Mouse (Mus musculus) heart, adult 11 months (tissue): Measurements from ENCODE around the gene Parp4.

Experiments
- DNase-seq: peaks from one replicate; pipeline ENCODE4 v3.0.0; 2022

Gene Parp4

GRCm38 (mm10) chr14:56617470-56617869 lies 42.1 kb downstream of the Parp4 start:
- DNase-seq = no peak

DNA sequence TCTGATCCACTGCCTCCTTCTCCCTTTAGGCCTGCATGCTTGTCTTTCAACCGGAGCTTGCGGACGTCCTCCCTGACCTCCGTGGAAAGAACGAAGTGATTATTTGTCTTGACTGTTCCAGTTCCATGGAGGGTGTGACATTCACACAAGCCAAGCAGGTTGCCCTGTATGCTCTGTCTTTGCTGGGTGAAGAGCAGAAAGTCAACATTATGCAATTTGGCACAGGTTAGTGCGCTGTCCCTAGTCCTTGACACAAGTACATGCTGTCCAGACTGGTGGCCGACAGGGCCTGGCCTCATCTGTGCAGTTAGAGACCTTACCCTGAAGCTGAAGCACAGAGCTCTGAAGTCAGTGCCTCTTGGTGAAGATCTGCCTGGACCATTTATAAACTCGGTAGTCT lies 45.0 kb downstream of the Parp4 start:
- DNase-seq = peak; percentile 88

DNA sequence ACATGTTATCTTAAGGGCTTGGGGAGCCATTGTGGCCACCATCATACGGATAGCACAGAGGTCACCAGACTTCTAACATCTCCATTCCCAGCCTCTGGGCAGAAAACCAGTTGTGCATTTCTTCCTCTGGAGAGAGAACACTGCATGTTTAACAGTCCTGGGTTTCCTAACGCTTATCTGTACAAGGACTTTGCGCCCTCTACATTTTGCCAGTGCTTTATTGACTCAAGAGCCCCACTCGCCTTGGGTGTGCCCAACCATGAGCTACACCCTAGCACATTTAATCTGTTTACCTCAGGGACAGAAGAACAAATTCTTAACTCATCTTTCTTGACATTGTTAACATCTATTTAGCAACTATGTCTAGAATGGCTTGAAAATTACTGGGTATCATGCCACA lies 50.8 kb downstream of the Parp4 start:
- no peak for DNase-seq

DNA sequence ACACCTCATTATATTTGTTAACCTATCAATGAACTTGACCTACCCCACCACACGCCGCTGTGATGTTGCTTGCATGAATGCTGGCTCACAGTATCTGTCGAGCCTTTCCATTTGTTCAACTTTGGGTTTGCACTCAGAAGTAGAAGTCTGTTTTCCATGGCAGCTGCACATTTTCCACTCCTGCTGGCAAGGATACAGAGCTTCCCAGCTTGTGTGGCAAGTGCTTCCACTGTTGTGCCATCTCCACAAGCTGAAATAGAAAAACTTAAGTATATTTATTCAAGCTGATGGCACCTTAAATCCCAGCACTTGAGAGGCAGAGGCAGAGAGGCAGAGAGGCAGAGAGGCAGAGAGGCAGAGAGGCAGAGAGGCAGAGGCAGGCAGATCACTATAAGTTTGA lies 52.9 kb downstream of the Parp4 start:
- DNase-seq = no peak

- no peak for DNase-seq
Observed at GRCm38 (mm10) chr14:56631109-56631508, 55.7 kb downstream of the Parp4 start.

- DNase-seq = no peak
Observed at GRCm38 (mm10) chr14:56647206-56647605, 71.8 kb downstream of the Parp4 start.

DNA sequence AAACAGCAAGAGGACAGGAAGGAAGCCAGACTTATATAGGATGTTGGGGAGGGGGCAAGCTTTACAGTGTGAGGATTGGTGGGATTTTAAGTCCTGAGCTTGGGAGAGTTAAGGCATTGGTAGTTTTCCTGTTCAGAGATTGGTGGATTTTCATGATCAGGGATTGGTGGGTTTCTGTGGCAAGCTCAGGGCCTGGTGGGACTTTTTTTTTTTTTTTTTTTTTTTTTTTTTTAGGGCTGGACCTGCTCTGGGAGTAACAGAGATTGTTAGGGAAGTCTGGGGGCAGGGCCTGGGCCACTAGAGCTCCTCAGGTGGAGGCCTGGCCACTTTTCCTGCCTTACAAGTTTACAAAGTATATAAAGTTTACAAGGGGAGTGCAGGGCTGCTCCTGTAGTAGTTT lies 74.0 kb downstream of the Parp4 start:
- no peak for DNase-seq

DNA sequence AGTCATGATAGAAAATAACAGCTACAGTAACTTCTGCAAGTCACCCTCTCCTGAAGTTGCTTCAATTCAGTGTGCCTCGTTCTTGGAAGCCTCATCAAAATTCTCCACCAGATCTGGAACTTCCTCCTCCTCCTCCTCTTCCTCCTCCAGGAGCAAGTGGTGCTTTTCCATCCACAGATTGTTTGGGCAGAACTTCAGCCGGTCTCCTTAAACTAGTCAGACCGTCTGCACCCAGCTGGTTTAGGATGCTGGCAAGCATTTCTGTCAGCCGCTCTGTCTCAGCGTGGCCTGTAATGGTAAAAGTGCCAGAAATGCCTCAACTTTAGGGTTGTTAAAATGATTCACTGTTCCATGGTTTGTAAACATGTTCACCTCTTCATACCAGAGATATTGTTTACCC lies 90.2 kb downstream of the Parp4 start:
- peak; percentile 95 for DNase-seq

DNA sequence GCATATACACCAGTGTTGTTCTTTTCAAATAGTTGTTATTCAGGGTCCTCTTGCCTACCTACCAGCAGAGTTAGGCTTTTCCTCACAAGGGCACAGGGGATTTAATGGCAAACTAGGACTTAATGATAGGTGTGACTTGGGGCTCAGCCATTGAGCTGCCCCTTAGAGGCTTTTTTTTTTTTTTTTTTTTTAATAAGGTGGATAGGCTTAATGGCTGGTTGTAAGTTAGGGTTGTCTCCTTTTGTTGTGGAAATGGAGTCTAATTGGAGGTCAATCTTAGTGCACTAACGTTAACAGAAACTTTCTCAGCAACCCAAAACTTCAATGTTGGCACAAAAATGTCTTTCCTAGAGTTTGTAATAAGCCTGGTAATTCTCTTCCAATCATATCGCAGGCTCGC lies 91.5 kb downstream of the Parp4 start:
- peak; percentile 6 for DNase-seq

DNA sequence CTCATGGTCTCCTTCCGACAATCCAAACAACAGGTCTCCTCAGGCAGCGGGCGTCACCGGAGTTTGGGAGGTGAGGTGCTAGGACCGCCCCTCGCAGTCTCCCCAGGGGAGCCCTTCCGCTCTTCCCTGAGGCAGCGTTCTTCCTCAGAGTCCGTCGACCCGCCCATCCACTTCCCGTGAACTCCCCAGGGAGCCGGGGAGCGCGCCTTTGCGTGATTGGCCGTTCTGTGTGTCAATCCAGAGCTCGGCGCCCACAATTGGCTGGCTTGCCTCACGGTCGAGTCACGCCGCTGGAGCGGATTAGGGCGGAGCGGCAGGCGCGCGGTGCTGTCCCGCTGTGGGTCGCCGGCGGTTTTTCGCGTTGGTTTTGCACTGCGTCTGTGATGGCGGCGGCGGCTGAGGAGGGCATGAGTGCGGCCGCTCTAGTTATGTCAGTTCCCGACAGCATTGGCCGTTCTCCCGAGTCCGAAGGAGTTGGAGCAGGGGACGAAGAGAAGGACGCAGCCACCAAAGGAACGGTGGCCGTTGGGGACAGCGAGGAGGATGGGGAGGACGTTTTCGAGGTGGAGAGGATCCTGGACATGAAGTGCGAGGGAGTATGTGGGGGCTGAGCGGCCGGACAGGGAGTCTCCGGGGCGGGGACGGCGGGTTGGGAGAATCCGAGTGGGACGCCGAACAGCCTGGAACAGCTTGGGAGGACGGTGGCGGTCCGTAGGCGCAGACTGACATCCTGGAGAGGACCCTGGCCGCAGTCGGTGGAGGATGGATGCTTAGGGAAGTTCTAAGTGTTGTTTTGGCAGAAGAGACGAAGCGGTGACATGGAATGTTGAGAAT lies 92.8 kb downstream of the Parp4 start, which contains the start of gene Mphosph8:
TSS of gene Mphosph8 (plus strand) at position 280 of the 834 bp plus-strand sequence.
- peak; percentile 100 for DNase-seq

DNA sequence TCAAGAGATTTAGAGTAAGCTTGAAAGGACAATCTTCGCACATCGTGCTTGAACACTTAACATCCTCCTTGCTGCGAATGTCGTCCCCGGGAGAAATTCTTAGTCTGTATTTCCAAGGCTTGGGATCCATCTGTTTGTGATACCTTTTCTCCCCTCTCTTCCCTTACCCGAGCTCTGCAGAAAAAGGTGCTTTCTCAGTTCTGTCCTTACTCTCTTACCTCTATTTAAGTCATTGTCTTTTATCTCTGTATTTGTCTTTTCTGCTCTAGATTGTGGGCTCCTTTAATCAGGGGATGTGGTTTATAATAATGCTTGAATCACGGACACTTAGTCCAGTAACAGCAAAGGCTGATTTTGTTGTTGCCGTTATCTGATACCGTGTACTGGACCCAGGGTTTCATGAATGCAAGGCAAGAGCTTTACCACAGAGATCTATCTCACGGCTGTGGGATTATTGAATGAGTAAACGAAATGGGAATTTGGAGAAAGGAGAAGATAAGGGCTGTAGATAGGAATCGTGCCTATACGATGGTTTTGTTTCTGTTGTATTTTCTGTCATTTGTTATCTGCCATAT lies 93.7 kb downstream of the Parp4 start:
- DNase-seq = peak; percentile 15

DNA sequence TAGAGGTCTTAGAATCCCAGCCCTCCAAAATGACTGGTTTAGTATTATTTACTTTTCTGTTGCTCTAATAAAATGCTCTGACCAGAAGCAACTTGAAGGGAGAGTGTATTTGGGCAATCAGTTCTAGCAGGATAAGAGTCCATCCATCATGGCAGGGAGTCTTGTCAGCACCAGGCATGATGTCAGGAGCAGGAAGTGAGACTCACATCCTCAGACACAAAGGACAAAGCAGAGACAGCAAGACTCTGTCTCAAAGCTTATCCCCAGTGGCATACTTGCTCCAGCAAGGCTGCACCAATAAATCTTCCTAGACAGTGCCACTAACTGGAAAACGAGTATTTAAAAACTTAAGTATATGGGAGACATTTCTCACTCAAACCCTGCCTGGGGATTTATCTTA lies 110.0 kb downstream of the Parp4 start:
- DNase-seq = peak; percentile 55

- DNase-seq = peak; percentile 82
Observed at GRCm38 (mm10) chr14:56689116-56689515, 113.7 kb downstream of the Parp4 start.

DNA sequence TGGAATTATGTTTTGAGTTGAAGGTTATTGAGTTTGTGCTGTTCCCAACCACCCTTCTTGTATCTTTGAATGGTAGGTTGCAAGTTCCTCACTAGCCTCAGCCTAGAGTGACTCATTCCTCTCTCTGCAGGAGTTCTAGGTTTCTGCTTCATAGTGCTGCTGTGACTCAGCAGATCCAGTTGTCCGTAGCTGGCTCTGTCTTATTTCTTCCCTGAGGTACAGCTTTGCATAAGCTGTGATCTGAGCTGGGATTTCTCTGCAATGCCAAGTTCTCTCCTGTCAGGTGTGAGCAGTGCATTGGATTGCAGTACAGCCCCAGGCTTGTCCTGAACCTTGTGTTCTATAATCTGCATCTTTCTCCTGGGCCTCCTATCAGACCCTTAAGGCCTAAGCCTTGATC lies 114.3 kb downstream of the Parp4 start:
- DNase-seq = no peak

DNA sequence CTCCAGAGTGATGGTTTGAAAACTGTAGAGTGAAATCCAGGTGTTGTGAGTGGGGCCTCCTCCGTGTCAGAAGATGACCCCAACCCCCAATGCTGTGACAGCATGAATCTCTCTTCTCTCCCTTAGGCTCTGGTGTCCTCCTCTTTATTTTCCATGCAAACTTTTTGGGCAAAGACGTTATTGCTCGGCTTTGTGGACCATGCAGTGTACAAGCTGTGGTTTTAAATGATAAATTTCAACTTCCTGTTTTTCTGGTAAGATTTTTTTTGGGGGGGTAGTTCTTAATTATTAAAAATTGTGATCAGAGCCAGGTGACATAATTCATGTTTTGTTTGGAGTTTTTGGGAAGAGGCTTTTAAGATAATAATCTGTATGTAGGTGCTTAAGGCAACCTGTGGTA lies 120.1 kb downstream of the Parp4 start:
- no peak for DNase-seq

GRCm38 (mm10) chr14:56697836-56698235 lies 122.4 kb downstream of the Parp4 start:
- no peak for DNase-seq

DNA sequence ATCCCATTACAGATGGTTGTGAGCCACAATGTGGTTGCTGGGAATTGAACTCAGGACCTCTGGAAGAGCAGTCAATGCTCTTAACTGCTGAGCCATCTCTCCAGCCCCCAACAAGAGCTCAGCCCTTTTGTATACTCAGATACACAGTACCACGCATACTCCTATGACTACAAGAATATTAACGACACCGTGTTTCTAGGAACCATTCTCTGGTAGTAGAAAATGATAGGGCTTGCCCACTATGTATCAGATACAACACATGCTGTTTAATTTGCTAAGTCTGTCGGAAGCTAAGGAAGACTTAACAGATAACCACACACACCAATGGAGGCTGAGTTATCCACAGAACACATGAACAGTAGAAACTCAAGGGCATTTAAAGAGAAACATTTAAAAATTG lies 127.2 kb downstream of the Parp4 start:
- DNase-seq = no peak

DNA sequence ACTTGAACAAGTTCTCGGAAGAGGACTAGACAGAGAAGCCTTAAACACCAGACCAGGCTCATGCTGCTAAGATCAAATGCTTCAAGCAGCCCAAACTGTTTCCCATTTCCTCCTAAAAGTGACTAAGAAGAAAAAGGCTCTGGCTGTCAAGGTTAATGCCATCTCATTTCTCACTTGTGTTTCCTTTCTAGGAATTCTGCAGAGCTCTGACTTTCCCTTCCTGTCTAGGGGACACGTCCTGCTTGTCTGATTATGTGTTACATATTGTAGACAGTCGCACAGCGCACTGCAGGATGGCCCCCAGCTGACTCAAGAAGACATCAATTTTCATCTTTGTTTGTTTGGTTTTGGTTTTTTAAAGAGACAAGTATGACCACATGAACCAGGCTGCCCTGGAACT lies 130.3 kb downstream of the Parp4 start:
- no peak for DNase-seq
